ENCODE assay signal across 9 mouse cellular contexts in genomic region chr16:8883674-8884241, GRCm38 (mm10). TPM values are rescaled to one million over a fixed set of nuclear protein-coding genes. Genes with fewer than 3 reads are reported as not detected.
A peak's percentile ranks its signal among the peaks of the same experiment; 100 is the strongest.
DNase-seq lines count a peak whose midpoint lies in the region; ATAC-seq and TF ChIP-seq lines count a peak whose summit lies in the region.
"Had no signal": no experiment of that assay in that cellular context is flagged by ENCODE, and none has a peak within 500 bp of the region (broad histone marks: within the 10 kb centered on the region; RNA-seq: fewer than 3 reads in every experiment).

No protein-coding gene starts in this region.

- no peak overlapping the region for H3K4me2 ChIP-seq in forebrain, embryonic 11.5 days (ENCODE audit: low read depth, low read length, severe bottlenecking)
- H3K4me2 ChIP-seq in heart, postnatal 0 days (ENCODE audit: low read depth, low read length), result 0 out of 2 replicates have a peak overlapping the region, but pooled peaks have one; percentile 24
- 0 out of 2 replicates have a peak overlapping the region, but pooled peaks have one; percentile 32 for H3K4me2 ChIP-seq in lung, postnatal 0 days (replicated peaks; ENCODE audit: low read depth, low read length)
- H3K4me2 ChIP-seq: neural tube, embryonic 12.5 days had no signal

- TF ChIP-seq CTCF in G1E (IDR thresholded peaks at IDR 0.05; ENCODE audit: low read depth, low read length), result peak; percentile 86
- peak; percentile 80 for TF ChIP-seq CTCF in heart, postnatal 0 days (IDR thresholded peaks at IDR 0.05; ENCODE audit: low read depth)
- peak; percentile 91 for TF ChIP-seq CTCF in lung, postnatal 0 days (IDR thresholded peaks at IDR 0.05)

- DNase-seq in G1E (ENCODE audit: low spot score), result peak; percentile 17
- peak; percentile 70 for DNase-seq in c-Kit-negative CD71-positive TER-119-positive erythroid progenitor cells, embryonic 14.5 days (ENCODE audit: low read depth, low spot score)
- peak; percentile 93 for DNase-seq in forebrain, embryonic 11.5 days (ENCODE audit: low spot score)
- peak; percentile 58 for DNase-seq in heart, postnatal 0 days (ENCODE audit: low spot score)
- DNase-seq in layer of hippocampus, adult 9-11 months, result peak; percentile 88
- peak; percentile 60 for DNase-seq in lung, postnatal 0 days (ENCODE audit: low spot score)
- DNase-seq in ovary, postnatal 36 days (ENCODE audit: low spot score), result peak; percentile 81
- peak; percentile 80 for DNase-seq in thymus, postnatal 14 days

- H3K9ac ChIP-seq in forebrain, embryonic 11.5 days (ENCODE audit: low read length), result no peak overlapping the region
- no peak overlapping the region for H3K9ac ChIP-seq in heart, postnatal 0 days (replicated peaks; ENCODE audit: low read depth, low read length)
- H3K9ac ChIP-seq in lung, postnatal 0 days (replicated peaks; ENCODE audit: low read depth), result no peak overlapping the region
- H3K9ac ChIP-seq: neural tube, embryonic 12.5 days had no signal

- WGBS in forebrain, embryonic 11.5 days, result 39% methylated on average over 11 of the region's 11 CpGs
- 42% methylated on average over 11 of the region's 11 CpGs for WGBS in heart, postnatal 0 days
- WGBS in lung, postnatal 0 days, result 41% methylated on average over 11 of the region's 11 CpGs

- H3K4me1 ChIP-seq in G1E (ENCODE audit: insufficient read depth, low read depth, low read length), result peaks cover 4% of the 10 kb centered on the region
- peaks cover 5% of the 10 kb centered on the region; the same call in 1 of the 2 replicates for H3K4me1 ChIP-seq in forebrain, embryonic 11.5 days (replicated peaks; ENCODE audit: control insufficient read depth, insufficient read depth, low read length)
- no peaks in the 10 kb centered on the region for H3K4me1 ChIP-seq in heart, postnatal 0 days (ENCODE audit: control insufficient read depth, insufficient read depth)
- no peaks in the 10 kb centered on the region for H3K4me1 ChIP-seq in lung, postnatal 0 days (ENCODE audit: insufficient read depth, low read depth, low read length)

- peaks cover 26% of the 10 kb centered on the region for H3K27me3 ChIP-seq in G1E (ENCODE audit: insufficient read depth, low read length)
- H3K27me3 ChIP-seq in forebrain, embryonic 11.5 days (ENCODE audit: control insufficient read depth, insufficient read depth, low read length), result no peaks in the 10 kb centered on the region
- H3K27me3 ChIP-seq in heart, postnatal 0 days (ENCODE audit: control insufficient read depth, insufficient read depth, low read length), result no peaks in the 10 kb centered on the region
- no peaks in the 10 kb centered on the region for H3K27me3 ChIP-seq in lung, postnatal 0 days (replicated peaks; ENCODE audit: insufficient read depth, low read length)
- H3K27me3 ChIP-seq: neural tube, embryonic 12.5 days had no signal

- ATAC-seq in G1E (ENCODE audit: extremely low read depth, insufficient number of reproducible peaks, low FRiP score, poor library complexity, severe bottlenecking), result no peak
- 0 out of 2 replicates have a peak, but pooled peaks have one; percentile 11 for ATAC-seq in forebrain, embryonic 11.5 days (replicated peaks; ENCODE audit: low FRiP score)
- no peak for ATAC-seq in heart, postnatal 0 days (ENCODE audit: insufficient read depth, low read depth)
- peak; percentile 38 for ATAC-seq in lung, postnatal 0 days

- H3K4me3 ChIP-seq in G1E (ENCODE audit: low read depth, low read length), result no peak overlapping the region; the same call in 1 of the 2 replicates
- H3K4me3 ChIP-seq in forebrain, embryonic 11.5 days (ENCODE audit: low read depth, low read length), result no peak overlapping the region
- H3K4me3 ChIP-seq in heart, postnatal 0 days (ENCODE audit: low read depth, low read length), result no peak overlapping the region
- H3K4me3 ChIP-seq in lung, postnatal 0 days (ENCODE audit: low read depth, low read length), result no peak overlapping the region
- H3K4me3 ChIP-seq: neural tube, embryonic 12.5 days had no signal

- no peak overlapping the region for H3K27ac ChIP-seq in forebrain, embryonic 11.5 days (ENCODE audit: low read depth, low read length)
- no peak overlapping the region for H3K27ac ChIP-seq in heart, postnatal 0 days (ENCODE audit: low read depth)
- no peak overlapping the region for H3K27ac ChIP-seq in lung, postnatal 0 days (ENCODE audit: low read length)
- H3K27ac ChIP-seq: neural tube, embryonic 12.5 days had no signal

- no peak for TF ChIP-seq EP300 in heart, postnatal 0 days (IDR thresholded peaks at IDR 0.05; ENCODE audit: low read depth)
- no peak for TF ChIP-seq EP300 in lung, postnatal 0 days (IDR thresholded peaks at IDR 0.05)

- no peaks in the 10 kb centered on the region for H3K9me3 ChIP-seq in G1E (replicated peaks)
- H3K9me3 ChIP-seq in forebrain, embryonic 11.5 days (ENCODE audit: control insufficient read depth, low read length), result no peaks in the 10 kb centered on the region
- H3K9me3 ChIP-seq in heart, postnatal 0 days (replicated peaks; ENCODE audit: control insufficient read depth, low read length), result no peaks in the 10 kb centered on the region
- no peaks in the 10 kb centered on the region for H3K9me3 ChIP-seq in lung, postnatal 0 days (ENCODE audit: low read length)
- H3K9me3 ChIP-seq: neural tube, embryonic 12.5 days had no signal

- H3K36me3 ChIP-seq in G1E (replicated peaks), result no peaks in the 10 kb centered on the region
- H3K36me3 ChIP-seq in forebrain, embryonic 11.5 days (ENCODE audit: control insufficient read depth, insufficient read depth, low read length), result no peaks in the 10 kb centered on the region
- no peaks in the 10 kb centered on the region for H3K36me3 ChIP-seq in heart, postnatal 0 days (replicated peaks; ENCODE audit: control insufficient read depth, insufficient read depth, low read length)
- no peaks in the 10 kb centered on the region for H3K36me3 ChIP-seq in lung, postnatal 0 days (ENCODE audit: insufficient read depth, low read length)
- H3K36me3 ChIP-seq: neural tube, embryonic 12.5 days had no signal

RNA-seq across cellular contexts. Expression of gene 1810013L24Rik, which starts 53.9 kb away (rescaled TPM):
- total RNA-seq in G1E (2014; fragmentation: Nextera tagmentation) (91.4 and 92.2 TPM in 2 replicates), G1E (2017) (48.9 and 58.1 TPM in 2 replicates)
- 17.7 and 22.0 TPM in 2 replicates for polyA plus RNA-seq in G1E (2012)
- polyA plus RNA-seq in forebrain, embryonic 11.5 days (2014; fragmentation: Nextera tagmentation; extraction: Ambion mirVana), result 17.7 and 23.1 TPM in 2 replicates
- 39.8 and 41.9 TPM in 2 replicates for total RNA-seq in heart, postnatal 0 days (2014; rRNA removed; ENCODE audit: low replicate concordance)
- polyA plus RNA-seq in heart, postnatal 0 days (2015; fragmentation: Nextera tagmentation; extraction: Ambion mirVana), result 15.0 and 15.7 TPM in 2 replicates
- 19.7 and 20.3 TPM in 2 replicates for polyA plus RNA-seq in lung, postnatal 0 days (2015; fragmentation: Nextera tagmentation; extraction: Ambion mirVana)

Comparison
In these comparisons a context has a peak if more than half of its experiments do, and no peak if none do; other contexts are left out.
1. ATAC-seq: peak in forebrain, embryonic 11.5 days (single experiment) and lung, postnatal 0 days (single experiment); none in G1E (single experiment) and heart, postnatal 0 days (single experiment).
2. DNase-seq: peak in every context shown above with its lines; median percentile 93 in forebrain, embryonic 11.5 days; 88 in layer of hippocampus, adult 9-11 months; 81 in ovary, postnatal 36 days; 80 in thymus, postnatal 14 days; 70 in c-Kit-negative CD71-positive TER-119-positive erythroid progenitor cells, embryonic 14.5 days; 60 in lung, postnatal 0 days; 58 in heart, postnatal 0 days; 17 in G1E.
3. Peak in every context shown above with its lines, with median percentiles within 50 percentile points of each other: CTCF ChIP-seq.